Mouse (Mus musculus) CD4-positive helper T cell, adult 2 months (primary cell): ENCODE data around the gene Dock6.

Source experiments
- DNase-seq: peaks from one replicate; pipeline ENCODE4 v3.0.0-alpha.2; 2012; ENCODE audit warnings: low read depth, missing footprints, low spot score

The Dock6 gene

DNA sequence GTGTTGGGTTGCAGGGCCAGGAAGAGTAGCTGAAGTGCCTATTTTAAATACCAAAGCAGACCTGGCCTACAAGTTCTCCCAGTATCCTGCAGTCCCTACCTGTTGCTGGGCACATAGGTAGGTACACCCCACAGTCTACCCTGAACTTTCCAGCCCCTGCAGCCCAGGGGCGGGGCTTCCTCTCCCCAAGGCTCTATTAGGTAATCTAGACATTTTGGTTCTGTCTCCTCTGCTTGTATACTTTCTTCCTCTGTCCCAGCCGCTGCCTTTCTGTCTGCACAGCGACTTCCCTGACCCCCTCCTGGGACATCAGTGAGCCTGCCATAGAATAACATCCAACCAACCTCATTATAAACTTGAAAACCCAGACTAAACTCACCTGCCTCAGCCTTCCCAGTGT, 102.1 kb downstream of the Dock6 start:
- DNase-seq, result no peak
